Mouse (Mus musculus) megakaryocyte-erythroid progenitor cell, adult 5-6 weeks (primary cell): Measurements from ENCODE around the gene Tex2. TPM values are rescaled to one million over a fixed set of nuclear protein-coding genes. Genes with fewer than 3 reads are reported as not detected.

Experiments
- ATAC-seq: replicated peaks from 2 replicates; pipeline ENCODE4 v1.8.0; 2016; ENCODE audit warnings: mild to moderate bottlenecking, inconsistent platforms; ENCODE audit not compliant: severe bottlenecking, poor library complexity, low FRiP score, low TSS enrichment
- total RNA-seq, 2 experiments: library from RNA; stranded (forward) in 1 of 2; stranded (reverse) in 1 of 2; fragments of 200-1000, 215-1000 nt in 1 of 2; fragments of >200 nt in 1 of 2; fragmentation: Nextera tagmentation in 1 of 2; gene quantifications; 2 replicates each; pipeline ENCODE4 v1.2.3; 2014 to 2017

Gene Tex2
- total RNA-seq, 2 experiments from 2014 or later: 24.2 to 32.8 TPM

DNA sequence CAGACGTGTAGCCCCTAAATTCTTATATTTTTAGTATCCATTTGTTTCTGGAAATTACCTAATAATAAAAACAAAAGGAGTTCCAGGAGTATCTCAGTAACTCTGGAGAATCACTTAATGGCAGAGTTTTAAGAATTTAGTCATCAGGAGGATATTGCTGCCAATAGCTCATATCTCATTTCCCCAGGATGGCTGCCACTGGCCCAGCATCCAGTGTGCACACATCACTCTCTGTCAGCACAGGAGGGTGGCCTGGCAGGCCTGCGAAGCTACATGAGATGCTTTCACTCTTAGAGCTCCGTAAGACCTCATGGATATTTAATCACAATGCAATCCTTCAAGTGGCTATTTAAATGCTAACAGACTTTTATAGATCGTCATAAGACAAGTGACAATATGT is 91.6 kb downstream of the Tex2 start:
- ATAC-seq: 0 out of 2 replicates have a peak, but pooled peaks have one; percentile 39

DNA sequence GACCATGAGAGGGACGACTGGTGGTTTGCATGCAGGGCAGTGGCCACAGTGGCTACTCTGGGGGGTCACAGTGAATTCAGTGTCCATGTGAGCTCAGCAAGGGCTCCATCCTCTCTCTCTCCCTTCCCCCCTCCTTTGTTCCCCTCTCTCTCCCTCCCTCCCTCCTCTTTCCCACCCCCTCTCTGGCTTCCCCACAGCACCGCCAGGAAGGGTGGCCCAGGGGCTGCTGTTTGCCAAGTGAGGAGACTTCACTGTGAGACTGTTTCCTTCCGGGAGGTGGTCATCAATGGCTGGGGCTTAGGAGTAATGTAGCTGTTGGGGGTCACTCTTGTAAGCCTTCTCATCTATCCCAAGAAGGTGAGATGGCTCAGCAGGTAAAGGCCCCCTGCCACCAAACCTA is 92.8 kb downstream of the Tex2 start:
- no peak for ATAC-seq

DNA sequence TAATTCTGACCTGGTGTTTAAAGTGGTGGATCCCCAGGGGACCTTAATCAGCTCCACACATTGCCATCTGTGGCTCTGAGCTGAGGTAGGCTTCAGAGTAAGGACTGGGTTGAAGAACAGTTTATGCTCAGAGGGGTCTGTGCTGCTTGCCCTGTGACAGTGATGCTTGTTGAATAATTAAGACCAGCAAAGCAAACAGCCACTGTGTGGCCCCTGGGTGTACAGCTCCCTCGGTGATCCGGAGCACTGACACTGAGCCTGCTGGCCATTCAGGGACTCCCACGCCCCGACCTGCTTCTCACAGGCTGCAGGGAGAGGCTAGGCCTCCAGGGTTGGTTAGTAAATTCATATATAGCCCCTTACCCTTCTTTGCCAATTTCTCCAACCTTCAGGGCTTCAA is 93.7 kb downstream of the Tex2 start:
- no peak for ATAC-seq

- ATAC-seq: no peak
Measured at GRCm38 (mm10) chr11:106518391-106518790, 94.8 kb downstream of the Tex2 start.

- peak; percentile 82 for ATAC-seq
Measured at GRCm38 (mm10) chr11:106515079-106515745, 98.0 kb downstream of the Tex2 start.

DNA sequence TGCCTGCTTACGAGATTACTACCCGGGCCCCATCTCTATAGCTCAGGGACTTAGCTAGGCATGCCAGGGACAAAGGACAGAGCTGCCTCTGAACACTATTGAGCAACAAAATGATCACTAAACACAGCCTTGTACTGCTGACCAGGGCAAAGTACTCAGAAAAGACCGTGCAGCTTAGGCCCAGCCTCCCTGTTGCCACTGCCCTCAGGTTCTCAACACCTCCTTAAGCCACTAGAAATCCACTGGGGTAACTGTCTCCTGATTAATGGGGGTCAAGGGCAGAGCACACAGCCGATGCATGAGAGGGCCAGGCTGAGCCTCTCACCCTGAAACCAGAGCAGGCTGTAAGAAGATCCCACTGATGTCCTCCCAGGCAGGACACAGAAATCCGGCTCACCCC is 98.8 kb downstream of the Tex2 start:
- 0 out of 2 replicates have a peak, but pooled peaks have one; percentile 10 for ATAC-seq

- peak; percentile 43; the same call in 1 of the 2 replicates for ATAC-seq
Measured at GRCm38 (mm10) chr11:106513166-106513565, 100.1 kb downstream of the Tex2 start.

DNA sequence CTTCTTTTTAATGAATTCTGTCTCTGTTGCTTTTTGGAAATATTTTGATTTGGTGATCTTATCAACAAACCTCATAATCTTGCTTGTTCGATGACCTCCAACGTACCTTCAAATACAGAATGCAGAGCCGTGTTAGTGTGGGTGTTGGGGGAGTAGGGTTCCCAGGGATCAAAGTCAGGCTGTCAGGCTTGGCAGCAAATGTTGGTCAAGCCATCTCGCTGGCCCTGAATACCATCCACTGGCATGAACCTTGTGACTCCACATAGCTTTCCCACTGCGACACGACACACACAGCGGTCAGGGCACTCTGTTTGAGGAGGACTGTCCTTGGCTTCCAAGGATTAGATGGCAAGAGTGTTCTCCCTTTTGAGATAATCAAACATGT is 101.2 kb downstream of the Tex2 start:
- ATAC-seq: no peak

GRCm38 (mm10) chr11:106511236-106512005 is 101.8 kb downstream of the Tex2 start:
- ATAC-seq: no peak

DNA sequence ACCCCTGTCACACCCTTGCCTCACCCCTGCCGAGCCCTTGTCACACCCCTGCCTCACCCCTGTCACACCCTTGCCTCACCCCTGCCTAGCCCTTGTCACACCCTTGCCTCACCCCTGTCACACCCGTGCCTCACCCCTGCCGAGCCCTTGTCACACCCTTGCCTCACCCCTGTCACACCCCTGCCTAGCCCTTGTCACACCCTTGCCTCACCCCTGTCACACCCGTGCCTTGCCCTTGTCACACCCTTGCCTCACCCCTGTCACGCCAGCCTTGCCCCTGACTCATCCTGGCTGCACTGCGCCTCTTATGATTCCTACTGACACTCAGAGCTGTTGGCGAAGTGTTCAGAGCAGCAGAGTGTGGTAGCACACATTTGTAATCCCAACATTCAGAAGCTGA is 105.6 kb downstream of the Tex2 start:
- peak; percentile 32; the same call in 1 of the 2 replicates for ATAC-seq

GRCm38 (mm10) chr11:106506211-106506610 is 107.0 kb downstream of the Tex2 start:
- no peak for ATAC-seq

DNA sequence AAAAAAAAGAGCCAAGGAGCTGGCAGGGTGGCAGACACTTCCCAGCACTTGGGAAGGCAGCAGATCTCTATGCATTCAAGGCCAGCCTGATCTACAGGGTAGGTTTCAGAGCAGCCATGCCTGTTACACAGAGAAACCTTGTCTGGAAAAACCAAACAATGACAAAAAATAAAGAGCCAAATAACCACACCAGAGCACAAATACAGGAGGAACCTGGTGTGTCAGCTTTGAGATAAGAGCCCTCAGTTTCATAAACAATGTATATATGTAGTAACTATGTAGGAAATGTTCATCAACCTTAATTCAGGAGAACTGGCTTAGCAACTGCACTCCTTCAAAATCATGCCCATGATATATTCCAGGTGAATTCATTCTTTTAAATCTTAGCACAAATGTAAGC is 109.1 kb downstream of the Tex2 start:
- no peak for ATAC-seq

DNA sequence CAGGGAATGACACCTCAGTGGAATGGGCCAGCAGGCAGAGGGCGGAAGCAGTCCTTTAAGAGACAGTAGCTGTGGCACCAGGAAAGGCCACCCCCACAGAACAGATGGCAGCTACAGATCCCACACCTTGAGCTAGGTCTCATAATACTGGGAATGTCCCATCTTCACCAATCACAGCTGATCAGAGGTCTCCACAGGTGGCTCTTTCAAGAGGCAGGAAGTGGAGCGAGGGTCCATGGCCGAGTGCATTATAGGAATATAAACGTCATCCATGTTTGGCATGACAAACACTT is 109.9 kb downstream of the Tex2 start:
- ATAC-seq: no peak

GRCm38 (mm10) chr11:106502631-106503424 is 110.4 kb downstream of the Tex2 start:
- ATAC-seq: no peak

GRCm38 (mm10) chr11:106502159-106502505 is 111.1 kb downstream of the Tex2 start:
- ATAC-seq: no peak

GRCm38 (mm10) chr11:106501308-106502158 is 111.7 kb downstream of the Tex2 start:
- peak; percentile 56 for ATAC-seq

- ATAC-seq: peak; percentile 94
Measured at GRCm38 (mm10) chr11:106500393-106501307, 112.6 kb downstream of the Tex2 start.

- no peak for ATAC-seq
Measured at GRCm38 (mm10) chr11:106498739-106499379, 114.4 kb downstream of the Tex2 start.
